Mouse (Mus musculus) kidney, adult 2 months (tissue): Measurements from ENCODE around the gene Olfr1037.
"Not testable (repeated sequence)": the region's sequence is repeated elsewhere in the genome, so short reads cannot be mapped to it uniquely, and the experiment has no call there.

Experiments used
- CTCF ChIP-seq: fragments of 200-500 bp; conservative IDR thresholded peaks from 2 replicates; pipeline ENCODE4 v1.5.1; 2011; ENCODE audit warnings: low read depth, mild to moderate bottlenecking, control low read depth, low read length, moderate library complexity, mixed read lengths; ENCODE audit not compliant: insufficient read depth, insufficient read length
- POLR2A ChIP-seq: fragments of 200-500 bp; IDR thresholded peaks from one replicate; pipeline ENCODE4 v1.6.1; 2011; ENCODE audit warnings: low read depth, low read length, control low read depth

DNA sequence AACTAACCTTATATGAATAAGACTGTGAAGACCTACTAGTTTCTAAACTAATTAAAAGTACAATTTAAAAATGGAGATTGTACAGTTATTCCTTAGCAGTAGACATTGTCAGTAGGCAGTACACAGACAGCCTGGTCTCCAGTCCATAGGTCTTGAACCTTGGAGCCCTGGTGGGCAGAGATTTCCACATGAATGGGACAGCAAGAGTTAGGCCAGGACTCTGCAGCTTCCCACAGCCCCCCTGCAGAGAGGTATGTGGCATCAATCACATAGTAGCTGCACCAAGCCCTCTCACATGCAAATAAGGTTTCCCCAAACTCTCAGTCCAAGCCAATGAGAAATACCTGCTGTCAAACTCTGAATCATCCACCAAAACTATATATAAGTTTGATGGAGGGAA lies 36.4 kb downstream of the Olfr1037 start:
- not testable (repeated sequence) for TF ChIP-seq POLR2A, CTCF
